Mouse (Mus musculus) central nervous system, embryonic 18 days (tissue): ENCODE measurements around the gene Cd2. TPM values are rescaled to one million over a fixed set of nuclear protein-coding genes. Genes with fewer than 3 reads are reported as not detected.

Experiments
- polyA plus RNA-seq: library from polyadenylated mRNA; depleted of rRNA; stranded (reverse); fragments of >200 nt; gene quantifications from 2 replicates; pipeline ENCODE4 v1.2.3, GENCODE M21; 2012; rRNA removed

Cd2 gene
- polyA plus RNA-seq: 0.27 and 0.28 TPM in 2 replicates

GRCm38 (mm10) chr3:101287911-101288311 is at the start of gene Cd2:
Cd2 (minus strand) TSS chr3:101287939.

Other genes with a start within 250 kb of the Cd2 start
- 15.9 and 18.6 TPM in 2 replicates for gene Ptgfrn, start 177.7 kb downstream of the Cd2 start, polyA plus RNA-seq
- gene Igsf3, start 89.1 kb upstream of the Cd2 start, polyA plus RNA-seq: 22.7 and 23.1 TPM in 2 replicates